Mouse (Mus musculus) gastrocnemius, postnatal 14 days (tissue): Measurements from ENCODE around the gene Olfm3. TPM values are rescaled to one million over a fixed set of nuclear protein-coding genes. Genes with fewer than 3 reads are reported as not detected.

ENCODE experiments used
- DNase-seq: peaks from one replicate; pipeline ENCODE4 v3.0.0; 2021; ENCODE audit warnings: mixed read lengths
- intact Hi-C: fragments of 180-260 bp; cut with DNase I; formaldehyde crosslinking; loops from one replicate; pipeline ENCODE4 v1.15.1; 2025; ENCODE audit warnings: low total_unique reads
- long read RNA-seq, 2 experiments: library from polyadenylated mRNA; stranded (forward); transcript quantifications; one replicate each; pipeline ENCODE4 v2.0.0; 2021
- total RNA-seq, 2 experiments: library from RNA; stranded (reverse); gene quantifications; 2 replicates each; pipeline ENCODE4 v1.2.3; 2021

The Olfm3 gene
- total RNA-seq = not detected
- long read RNA-seq, experiment 1 = 0 reads
- long read RNA-seq, experiment 2 = 0 reads

DNA sequence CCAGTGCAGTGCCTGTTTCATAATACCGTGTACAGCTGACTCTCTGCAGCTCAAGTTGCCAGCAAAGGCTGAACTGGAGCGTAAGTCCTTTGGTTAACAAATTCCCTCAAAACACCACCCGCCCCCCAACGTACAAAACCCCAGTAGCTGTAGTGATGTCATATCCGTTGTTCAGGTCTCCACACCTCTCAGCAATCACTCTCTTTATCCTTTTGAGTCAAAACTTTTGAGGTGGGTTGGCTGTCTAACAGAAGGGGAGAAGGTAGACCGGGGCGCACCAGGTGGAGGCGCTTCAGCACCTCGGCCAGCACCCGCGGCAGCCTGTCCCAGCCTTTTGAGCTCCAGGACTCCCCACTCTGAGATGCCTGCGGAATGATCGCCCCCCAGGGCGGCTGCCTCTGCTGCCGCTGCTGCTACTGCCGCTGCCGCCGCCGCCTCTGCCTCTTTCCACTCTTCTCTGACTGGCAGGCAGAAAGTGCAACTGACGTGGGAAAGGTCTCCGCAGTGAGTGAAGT lies at the start of gene Olfm3:
Gene Olfm3, plus strand, starts transcription at position 155 of the 515 bp plus-strand sequence.
- intact Hi-C loops = loop anchor here (2.0 kb wide), 1 partner anchor 23 kb away; no protein-coding TSS in a partner anchor
- DNase-seq = no peak

DNA sequence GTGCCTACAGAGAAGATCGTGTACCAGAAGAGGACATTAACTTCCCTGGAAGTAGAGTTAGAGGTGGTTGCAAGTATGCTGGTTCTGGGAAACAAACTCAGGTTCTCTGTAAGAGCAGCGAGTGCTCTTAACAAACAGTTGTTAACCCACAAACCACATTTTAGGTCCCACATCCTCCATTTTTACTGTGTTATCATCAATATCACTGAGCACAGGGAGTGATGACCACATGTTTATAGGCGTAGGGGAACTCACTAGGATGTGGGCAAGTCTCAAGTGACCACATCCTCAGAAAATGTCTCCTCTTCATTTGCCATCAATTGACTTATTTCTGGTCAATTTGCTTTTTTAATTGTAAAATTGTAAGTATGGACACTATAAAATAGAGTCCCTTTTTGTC lies 14.1 kb upstream of the Olfm3 start:
- intact Hi-C loops = no loop called here
- DNase-seq = no peak

DNA sequence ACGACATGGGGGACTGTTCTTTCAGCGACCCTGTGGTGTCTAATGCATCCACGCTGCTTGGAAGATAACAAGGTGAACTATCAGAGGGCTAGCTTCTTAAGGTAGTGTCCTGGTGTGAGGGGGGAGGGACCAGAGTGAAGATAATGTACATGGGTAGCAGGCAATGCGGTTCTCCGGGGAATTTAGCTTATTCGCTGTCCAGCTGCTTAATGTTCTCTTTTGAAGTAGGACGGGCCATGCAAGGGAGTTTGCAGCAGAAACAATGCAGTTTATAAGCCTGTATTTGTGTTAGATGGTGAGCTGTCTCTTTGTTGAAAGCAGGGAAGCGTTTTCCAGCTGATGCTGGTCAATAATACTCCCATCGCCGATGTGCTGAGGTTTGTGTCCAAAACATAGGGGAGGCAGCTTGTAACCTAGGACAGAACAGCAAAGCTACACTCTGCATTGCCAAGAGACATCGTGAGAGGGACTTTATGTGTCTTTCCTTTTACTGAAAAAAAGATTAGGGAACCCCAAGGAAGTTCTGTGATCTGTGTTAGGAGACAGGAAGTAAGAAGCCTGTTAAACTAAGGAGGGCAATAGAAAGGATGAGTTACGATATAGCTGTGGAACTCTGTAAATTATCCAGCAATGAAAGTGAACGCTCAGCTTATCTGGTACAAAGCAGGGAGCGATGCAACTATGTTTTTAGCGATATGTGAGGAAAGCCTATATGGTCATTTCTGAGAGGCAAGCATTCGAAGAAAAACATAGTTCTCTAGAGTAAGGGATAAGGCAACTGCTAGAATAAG lies 950 bp downstream of the Olfm3 start:
- DNase-seq = no peak
- intact Hi-C loops = loop anchor here (2.0 kb wide), 1 partner anchor 22 kb away; no protein-coding TSS in a partner anchor

DNA sequence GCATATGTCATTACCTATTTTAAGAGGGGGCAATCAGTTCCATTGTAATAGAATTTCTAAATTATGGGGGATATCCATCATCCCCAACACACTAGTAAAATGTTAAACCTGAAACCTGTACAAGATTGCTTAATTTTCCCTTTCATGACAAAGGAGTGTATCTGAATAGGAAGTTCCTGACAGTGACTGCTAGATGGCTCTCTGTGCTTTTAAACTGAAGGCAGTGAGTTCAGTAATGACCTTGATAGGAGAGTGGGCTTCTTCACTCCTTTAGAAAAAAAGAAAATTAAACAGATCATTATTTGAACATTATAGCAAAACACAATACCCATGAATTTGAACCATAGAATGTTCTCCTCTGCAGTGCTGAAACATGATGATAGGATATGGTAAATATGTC lies 3.7 kb downstream of the Olfm3 start:
- intact Hi-C loops = no loop called here
- no peak for DNase-seq

DNA sequence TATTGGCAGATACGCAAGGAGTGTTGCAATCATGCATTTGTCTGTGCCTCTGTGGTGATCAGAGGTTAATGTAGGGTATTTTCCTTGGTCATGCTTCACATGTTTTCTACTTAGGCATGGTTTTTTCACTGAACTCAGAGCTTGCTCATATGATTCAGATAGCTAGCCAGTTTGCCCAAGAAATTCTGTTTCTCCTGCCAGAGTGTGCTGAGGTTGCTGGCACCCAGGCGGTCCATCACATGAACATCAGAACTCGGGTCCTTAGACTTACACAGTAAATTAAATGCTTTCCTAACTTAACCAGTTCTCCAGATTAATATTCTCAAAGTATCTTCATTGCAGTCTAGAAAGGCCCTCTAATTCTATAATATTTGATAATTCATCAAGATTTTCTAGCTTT lies 5.0 kb downstream of the Olfm3 start:
- DNase-seq = no peak
- intact Hi-C loops = no loop called here

DNA sequence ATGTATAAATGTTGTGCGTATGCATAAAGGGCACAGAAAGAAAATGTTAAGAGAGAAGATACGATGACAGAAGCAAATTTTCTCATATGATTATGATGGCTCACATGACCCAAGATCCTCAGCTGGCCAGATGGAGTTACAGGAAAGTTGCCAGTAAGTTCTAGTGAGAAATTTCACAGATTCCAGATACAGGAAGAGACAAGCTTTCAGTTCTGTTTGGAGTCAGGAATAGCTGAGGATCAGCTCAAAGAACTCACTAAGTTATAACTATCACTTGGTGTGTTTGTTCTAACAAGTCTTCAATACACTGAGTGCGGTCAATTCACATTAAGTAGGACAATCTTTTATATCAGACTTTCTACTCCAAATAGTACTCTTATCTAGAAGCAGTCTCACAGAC lies 16.2 kb downstream of the Olfm3 start:
- intact Hi-C loops = no loop called here
- no peak for DNase-seq

DNA sequence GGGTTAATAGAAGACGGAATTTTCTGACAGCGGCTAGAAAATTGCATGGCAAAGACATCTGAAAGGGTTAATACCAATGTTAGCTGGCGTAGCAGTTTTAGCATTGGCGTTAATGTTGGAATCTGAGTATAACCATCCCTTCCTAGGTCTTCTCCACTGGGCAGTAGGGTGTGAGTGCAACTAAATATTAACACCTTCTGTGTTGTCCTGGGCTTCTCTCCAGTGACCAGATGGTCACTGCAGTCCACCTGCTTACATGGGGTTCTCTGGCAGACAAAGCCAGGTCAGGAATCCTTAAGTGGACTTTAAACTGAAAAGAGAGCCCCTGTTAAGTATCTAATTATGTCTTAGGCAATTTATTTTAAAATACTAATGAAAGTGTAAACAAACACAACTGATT lies 25.7 kb downstream of the Olfm3 start:
- no peak for DNase-seq
- intact Hi-C loops = no loop called here

DNA sequence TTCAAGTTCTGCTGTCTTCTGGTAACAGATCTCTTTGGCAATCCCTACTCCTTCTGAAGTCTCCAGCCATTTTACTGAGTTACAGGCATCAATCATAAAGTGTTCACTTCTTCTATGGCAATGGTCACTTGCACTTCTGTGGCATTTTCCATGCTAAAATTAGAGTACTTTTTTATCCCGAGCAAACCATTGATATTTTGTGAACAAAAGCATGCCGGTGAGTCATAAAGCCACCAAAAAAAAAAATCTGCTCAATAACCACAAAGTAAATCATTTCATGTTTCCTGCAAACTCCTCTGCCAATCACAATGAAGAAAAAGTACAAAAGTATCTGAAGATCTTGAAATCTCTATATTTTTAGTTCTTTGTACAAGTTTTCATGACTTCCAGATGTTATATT lies 26.5 kb downstream of the Olfm3 start:
- intact Hi-C loops = no loop called here
- no peak for DNase-seq

DNA sequence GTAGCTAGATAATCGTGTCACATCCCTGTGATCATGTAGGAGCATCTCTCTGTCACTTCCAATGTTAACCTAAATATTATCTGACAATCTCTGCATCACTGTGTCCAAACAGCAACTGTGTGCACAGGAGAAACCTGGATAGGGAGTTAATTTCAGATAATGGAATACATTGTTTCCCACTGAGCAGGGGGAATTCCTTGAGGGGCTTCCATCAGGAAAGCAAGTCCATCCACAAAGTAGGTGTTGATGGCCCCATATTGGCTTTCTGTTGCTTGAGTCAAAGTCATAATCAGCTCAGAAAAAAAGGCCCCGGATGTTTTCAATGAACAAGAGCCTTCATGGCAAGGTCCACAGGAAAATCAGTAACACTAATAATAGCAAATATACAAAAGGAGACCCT lies 26.9 kb downstream of the Olfm3 start:
- intact Hi-C loops = no loop called here
- DNase-seq = no peak

DNA sequence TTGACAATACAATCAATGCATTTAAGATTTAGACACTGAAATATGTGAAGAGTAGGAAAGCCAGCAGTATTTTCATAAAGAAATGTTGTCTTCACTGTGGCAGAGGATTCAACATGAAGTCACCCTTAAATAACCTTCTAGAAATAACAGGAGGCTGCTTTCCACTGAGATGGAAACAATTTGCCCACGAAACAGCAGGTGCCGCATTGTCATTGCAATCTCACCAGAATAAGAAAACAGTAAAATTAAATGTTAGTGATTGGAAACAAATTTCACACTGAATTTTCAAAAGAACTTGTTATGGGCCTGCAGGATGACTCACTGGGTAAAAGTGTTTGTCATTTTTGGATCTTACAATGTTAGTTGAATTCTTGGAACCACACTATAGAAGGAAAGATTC lies 29.0 kb downstream of the Olfm3 start:
- intact Hi-C loops = no loop called here
- DNase-seq = no peak

DNA sequence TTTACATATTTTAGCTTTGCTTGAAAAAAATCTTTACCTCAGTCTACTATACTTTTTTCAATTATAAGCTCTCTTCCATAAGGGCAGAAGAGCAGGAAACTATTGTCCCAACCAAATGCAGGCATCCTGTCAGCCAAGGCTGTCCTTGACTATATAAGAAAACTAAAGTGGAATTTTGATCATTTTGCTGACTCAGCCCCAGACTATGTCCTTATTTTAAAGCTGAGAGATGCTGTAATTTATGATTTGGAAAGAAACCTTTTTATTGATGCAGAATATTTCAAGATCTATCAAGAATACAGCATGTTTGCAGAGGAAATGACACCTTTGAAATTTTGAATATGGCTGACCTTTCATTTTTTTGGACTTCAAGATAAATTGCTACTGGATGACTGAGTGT lies 51.0 kb downstream of the Olfm3 start:
- DNase-seq = no peak
- intact Hi-C loops = no loop called here

DNA sequence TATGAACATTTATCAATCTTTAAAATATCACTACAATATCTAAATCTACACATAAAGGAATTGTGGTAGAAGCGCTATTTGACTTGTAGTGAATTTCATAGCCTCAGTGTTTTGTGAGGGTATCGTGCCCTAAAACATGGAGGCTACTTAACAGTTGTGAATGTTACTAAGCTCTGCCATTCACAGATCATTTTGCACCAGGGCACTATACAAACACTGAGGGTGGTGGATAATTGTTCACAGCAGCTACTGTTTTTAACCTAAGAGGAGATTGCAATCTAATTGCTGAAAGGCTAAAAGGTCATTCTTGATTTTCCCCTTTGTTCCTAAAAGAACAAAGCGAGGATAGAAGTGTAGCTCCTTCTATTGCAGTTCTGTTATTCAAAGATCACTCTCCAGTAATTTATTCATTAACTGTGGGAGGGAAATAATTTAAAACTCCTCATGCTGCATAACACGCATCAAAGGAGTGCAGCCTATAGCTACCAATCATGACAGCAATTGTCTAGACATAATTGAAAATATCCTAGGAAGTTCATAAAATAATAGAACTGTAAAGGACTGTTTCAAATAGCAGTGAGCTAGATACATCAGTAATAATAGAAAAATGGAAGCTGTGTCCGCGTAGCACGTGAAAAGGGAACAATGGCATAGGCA lies 55.6 kb downstream of the Olfm3 start:
- intact Hi-C loops = no loop called here
- DNase-seq = no peak

DNA sequence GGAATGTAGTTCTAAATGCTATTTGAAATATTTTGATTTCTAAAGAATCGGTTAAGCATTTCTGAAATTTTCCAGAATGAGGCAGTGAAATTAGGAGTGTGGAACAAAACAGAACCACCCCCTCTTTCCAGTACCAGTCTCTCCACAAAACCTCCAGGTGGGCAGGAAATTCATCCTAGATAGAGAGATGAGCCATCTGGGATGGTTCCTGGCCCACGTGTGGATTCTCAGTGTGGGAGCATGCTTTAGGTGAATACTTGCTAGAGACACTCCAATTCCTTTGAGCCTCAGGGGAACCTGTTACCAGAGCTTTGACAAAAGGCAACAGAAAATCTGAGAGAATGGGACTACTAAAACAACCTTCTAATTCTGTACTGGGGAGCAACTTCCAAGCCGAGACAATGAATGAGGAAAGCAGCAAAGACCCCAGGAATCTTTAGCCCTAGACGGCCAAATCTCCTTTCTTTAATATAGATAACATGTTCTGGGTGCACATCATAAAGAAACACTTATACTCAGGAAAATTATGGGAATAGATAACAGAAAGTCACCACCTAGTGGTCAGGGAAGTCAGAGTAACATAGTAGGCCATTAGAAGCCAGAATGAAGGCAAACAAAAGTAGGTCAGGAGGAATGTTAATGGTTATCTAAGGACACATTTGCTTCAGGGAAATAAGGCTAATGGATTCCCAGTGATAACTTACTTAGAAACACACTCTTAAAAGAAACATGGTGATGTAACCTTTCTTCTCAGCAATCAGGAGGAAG lies 58.6 kb downstream of the Olfm3 start:
- DNase-seq = no peak
- intact Hi-C loops = no loop called here

DNA sequence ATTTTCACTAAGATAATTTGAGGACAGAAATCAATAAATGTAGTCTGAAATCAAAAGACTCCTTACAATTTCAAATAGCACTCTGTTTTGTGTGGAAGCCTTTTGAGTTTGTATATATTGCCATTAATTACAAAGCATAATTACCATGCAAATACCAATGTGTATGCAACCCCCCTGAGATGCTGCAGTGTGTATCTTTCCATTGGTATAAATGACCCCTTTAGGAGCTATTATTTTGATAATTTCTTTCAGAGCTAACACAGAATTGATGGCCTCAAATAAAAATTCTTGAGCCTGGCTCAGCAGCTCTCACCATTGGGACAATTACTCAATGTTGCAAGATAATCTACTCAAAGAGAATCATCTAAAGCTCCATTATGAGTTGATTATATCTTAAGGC lies 67.3 kb downstream of the Olfm3 start:
- intact Hi-C loops = no loop called here
- DNase-seq = no peak

DNA sequence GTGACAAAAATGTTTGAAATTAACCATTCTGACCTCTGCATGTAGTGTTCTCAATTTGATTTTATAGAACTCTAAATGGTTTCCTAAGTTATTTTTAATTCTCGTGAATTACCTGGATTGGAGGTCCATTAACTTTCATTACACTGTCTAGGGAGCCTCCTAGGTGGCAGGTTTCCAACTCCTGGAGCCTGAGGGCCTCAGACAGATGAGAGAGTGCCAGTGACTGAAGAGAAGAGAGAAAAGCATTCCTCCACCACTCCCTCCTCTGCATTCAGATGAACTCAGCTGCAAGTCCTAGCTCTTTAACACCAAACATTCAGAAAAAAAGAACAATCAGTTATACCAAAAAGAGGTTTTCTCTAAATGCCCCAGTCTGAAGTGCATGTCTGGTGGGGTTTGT lies 68.6 kb downstream of the Olfm3 start:
- DNase-seq = no peak
- intact Hi-C loops = no loop called here

DNA sequence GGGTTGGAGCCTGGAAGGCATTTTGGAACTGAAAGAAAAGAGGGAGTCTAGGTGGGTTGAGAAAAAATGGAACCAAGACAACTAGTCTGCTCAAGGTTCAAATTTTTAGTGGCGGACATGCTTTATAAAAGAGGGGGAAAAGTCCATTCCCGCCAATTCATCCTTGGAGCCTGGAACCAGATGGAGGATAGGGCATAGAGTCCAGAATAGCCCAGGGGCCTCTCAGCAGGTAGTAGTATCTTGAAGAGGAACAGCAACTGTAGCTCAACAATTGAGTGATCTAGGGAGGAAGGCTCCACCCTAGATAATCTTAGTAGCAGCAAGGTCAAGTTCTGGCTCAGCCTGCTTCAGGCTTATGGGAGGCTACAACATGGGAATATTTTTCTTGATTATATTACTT lies 87.0 kb downstream of the Olfm3 start:
- intact Hi-C loops = no loop called here
- no peak for DNase-seq

DNA sequence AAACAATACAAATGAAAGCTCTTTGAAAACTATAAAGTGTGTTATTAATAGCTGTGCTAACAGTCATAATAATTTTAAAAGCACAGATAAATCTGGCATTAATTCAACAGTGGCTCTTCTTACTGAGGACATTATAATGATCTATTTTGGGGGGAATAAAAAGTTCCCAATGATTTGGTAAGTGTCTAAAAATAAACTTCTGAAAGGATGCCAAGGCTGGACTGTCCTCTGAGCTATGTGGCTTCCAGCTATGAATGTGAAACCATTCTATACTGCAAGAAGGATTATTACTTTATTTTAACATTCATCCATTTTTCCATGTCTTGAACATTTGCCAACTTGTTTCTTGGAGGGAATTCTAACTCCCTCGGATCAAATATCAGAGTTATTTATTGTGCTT lies 92.1 kb downstream of the Olfm3 start:
- DNase-seq = no peak
- intact Hi-C loops = no loop called here

DNA sequence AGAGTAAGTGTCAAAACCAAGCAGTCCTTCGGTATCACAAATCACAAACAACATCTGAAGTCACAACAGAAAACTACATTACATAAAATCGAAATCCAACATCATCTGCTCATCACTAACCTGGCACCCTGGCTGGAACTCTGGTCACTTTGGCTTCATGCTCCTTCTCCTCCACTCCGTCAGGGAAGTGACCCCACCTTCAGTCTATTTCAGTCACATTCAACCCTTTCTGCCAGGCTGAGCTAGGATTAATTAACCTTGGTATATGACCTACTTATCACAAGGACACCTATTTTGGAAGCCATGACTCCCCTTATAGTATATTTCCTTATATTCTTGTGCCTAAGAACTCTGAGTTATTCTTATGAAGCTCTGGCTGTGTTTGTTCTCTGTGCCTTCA lies 123.7 kb downstream of the Olfm3 start:
- intact Hi-C loops = no loop called here
- DNase-seq = no peak

DNA sequence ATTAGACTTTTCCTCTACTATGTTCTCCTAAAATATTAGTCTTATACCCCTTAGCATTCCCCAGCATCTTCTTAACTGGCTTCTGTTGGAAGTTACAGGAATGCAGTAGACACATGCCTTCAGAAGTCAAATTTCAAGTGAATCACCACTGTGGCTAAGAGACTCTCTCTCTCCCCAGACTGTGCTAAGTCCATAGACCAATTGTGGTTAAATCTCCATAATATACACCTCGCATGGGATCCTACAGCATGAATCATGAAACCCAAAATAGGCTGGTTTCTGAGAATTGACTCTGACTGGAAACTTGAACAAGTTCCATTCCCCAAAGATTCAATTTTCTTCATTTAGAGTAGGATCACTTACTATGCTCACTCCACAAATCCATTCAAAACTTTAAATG lies 124.2 kb downstream of the Olfm3 start:
- intact Hi-C loops = no loop called here
- DNase-seq = no peak

DNA sequence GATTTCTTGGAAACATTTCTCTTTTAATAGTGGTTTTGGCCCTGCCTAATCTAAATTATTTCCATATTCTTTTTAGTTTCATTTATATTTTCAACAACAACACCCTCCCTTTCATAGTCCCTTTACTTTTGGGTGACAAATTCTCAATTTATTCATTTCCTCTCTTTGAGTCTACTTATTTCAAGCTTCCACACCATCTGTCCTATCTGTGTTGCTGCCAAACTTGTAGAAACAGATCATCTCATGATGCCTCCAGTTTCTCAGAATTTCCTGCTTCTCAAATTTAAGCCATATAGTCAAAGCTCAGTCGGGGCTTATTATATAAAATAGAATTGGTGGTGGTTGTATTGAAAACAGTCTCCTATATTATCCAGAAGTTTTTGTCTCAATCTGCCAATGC lies 124.7 kb downstream of the Olfm3 start:
- intact Hi-C loops = no loop called here

More for the DNA sequence above, 124.7 kb downstream of the Olfm3 start:
- no peak for DNase-seq
